Mouse (Mus musculus): ENCODE measurements around the gene Gm17079. TPM values are rescaled to one million over a fixed set of nuclear protein-coding genes. Genes with fewer than 3 reads are reported as not detected.
"Not testable (repeated sequence)": the region's sequence is repeated elsewhere in the genome, so short reads cannot be mapped to it uniquely, and the experiment has no call there.

The Gm17079 gene
- total RNA-seq (2014; fragmentation: Nextera tagmentation) (not detected in 2 replicates), total RNA-seq (2017) (0.27 TPM in 1 of 2 replicates, not detected in the other), polyA plus RNA-seq (2012) (not detected in 2 replicates)

DNA sequence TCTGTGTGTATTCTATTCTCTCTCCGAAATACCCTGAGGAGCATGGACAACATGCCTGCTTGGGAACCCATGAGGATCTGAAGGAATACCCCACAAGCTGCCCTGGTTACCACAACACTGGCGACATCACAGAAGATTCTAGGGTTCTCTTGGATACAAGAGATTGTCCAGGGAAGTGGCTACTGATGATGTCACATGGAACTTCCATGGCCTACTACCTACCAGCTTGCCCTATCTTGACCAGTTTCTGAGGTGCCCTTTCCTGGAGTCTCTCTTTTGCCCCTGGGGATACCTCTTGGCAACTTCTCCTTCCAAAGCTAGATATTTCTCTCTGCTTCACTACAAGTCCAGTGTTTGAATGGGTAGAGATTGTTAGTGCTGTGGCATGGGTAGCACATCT is at the start of gene Gm17079:
Gene Gm17079, minus strand, starts transcription at position 101 of the 400 bp plus-strand sequence.
- H3K4me1 ChIP-seq (ENCODE audit: insufficient read depth, low read depth, low read length); DNase-seq (ENCODE audit: low spot score); ATAC-seq (ENCODE audit: extremely low read depth, insufficient number of reproducible peaks, low FRiP score, poor library complexity, severe bottlenecking): not testable (repeated sequence)

DNA sequence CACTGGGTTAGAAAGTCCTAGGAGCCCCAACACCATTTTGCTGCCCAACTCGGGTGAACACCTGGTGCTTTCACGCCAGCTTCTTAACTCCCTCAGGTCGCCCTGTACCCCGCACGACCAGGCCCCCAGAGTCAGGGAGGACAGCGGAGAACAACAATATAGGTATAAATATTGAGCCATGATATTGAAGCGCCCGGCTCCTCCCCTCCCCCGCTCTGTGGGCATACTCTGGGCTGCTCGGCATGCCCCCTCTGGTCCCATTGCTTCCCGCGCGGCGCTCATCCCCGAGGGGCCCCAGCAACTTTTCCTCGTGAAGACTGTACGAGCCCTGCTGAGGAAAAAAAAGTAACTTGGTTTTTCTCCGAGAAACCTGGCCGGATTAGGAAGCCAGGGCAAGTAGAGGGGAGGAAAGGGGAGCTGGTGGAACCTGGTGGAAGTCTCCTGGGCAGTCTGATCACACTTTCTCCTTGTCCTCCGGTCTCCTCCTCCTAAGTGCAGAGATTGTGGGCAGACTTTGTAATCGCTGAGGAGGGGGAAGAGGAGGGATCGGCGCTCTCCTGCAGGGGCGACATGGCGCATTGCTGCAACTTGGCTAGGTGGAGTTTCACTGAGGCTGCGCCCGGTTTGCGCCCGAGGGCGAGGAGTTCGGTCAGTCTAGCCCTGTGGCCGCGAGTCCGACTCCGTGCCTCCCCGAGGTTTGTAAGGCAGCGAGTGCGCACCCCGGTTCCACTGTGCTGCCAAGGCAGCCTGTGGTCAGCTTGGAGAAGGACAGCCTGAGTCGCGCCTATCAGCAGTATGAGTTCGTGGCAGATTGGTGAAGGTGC is 45.3 kb upstream of the Gm17079 start:
- DNase-seq (ENCODE audit: low spot score), result no peak
- Histone ChIP-seq H3K4me1 (ENCODE audit: insufficient read depth, low read depth, low read length) (no peaks in the 10 kb centered on the region), H3K9me3 (replicated peaks) (no peaks in the 10 kb centered on the region), H3K36me3 (replicated peaks) (no peaks in the 10 kb centered on the region), H3K27me3 (ENCODE audit: insufficient read depth, low read length) (no peaks in the 10 kb centered on the region), H3K4me3 (ENCODE audit: low read depth, low read length) (no peak overlapping the region)
- TF ChIP-seq GATA1 (IDR thresholded peaks at IDR 0.05; ENCODE audit: borderline replicate concordance, low read length), result no peak
- no peak for ATAC-seq (ENCODE audit: extremely low read depth, insufficient number of reproducible peaks, low FRiP score, poor library complexity, severe bottlenecking)

More for the DNA sequence above, at the start of gene Gm17079:
- H3K36me3 ChIP-seq (replicated peaks); H3K27me3 ChIP-seq (ENCODE audit: insufficient read depth, low read length); H3K4me3 ChIP-seq (ENCODE audit: low read depth, low read length); H3K9me3 ChIP-seq (replicated peaks): not testable (repeated sequence)

GRCm38 (mm10) chr14:51739150-51739993 is 44.1 kb upstream of the Gm17079 start:
- no peak for DNase-seq (ENCODE audit: low spot score)
- TF ChIP-seq POLR2AphosphoS5 (IDR thresholded peaks at IDR 0.05; ENCODE audit: insufficient replicate concordance, low read depth, low read length) (no peak), CTCF (IDR thresholded peaks at IDR 0.05; ENCODE audit: low read depth, low read length) (no peak), GATA1 (IDR thresholded peaks at IDR 0.05; ENCODE audit: borderline replicate concordance, low read length) (no peak), GATA2 (IDR thresholded peaks at IDR 0.05; ENCODE audit: borderline replicate concordance, low read depth, low read length) (no peak), TAL1 (conservative IDR thresholded peaks at IDR 0.05; ENCODE audit: low read depth, low read length) (no peak)

DNA sequence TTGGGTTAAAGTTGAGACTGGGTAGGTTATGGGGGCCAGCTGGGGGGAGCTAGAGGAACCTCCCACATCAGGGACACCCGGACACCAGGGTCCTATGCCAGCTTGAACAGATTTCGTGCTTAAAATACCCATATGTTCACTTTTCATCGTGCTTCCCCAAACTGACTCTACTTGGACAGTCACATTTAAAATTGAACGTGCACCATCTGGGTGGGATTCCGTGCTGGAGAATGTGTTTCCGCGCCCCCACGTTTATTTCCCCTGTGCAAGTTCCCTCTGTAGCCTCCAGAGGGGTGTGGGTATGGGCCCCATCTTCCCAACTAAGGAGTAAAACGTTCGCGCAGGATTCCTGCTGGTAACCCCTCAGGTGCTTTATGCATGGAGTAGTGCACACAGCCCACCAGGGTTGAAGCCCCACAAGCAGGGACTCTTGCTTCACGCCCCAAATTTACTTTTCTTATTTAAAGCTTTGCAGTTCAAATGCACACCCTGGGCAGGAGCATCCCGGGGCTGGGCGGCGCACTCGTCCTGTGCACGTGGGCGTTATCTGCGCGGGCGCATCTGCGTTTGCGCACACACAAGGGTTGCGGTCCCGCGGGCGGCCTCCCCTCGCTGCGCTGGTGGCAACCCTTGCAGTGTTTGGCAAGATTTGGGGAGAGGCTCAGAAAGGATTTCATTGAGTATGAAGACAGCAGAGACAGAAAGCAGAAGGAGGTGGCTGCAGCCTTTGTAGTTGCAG is 43.3 kb upstream of the Gm17079 start:
- ATAC-seq (ENCODE audit: extremely low read depth, insufficient number of reproducible peaks, low FRiP score, poor library complexity, severe bottlenecking) (no peak), DNase-seq (ENCODE audit: low spot score) (no peak)
- no peaks in the 10 kb centered on the region for H3K9me3 ChIP-seq (replicated peaks)
- H3K27me3 ChIP-seq (ENCODE audit: insufficient read depth, low read length), result no peaks in the 10 kb centered on the region
- H3K4me3 ChIP-seq (ENCODE audit: low read depth, low read length), result no peak overlapping the region
- H3K36me3 ChIP-seq (replicated peaks), result no peaks in the 10 kb centered on the region
- TF ChIP-seq POLR2AphosphoS5 (IDR thresholded peaks at IDR 0.05; ENCODE audit: insufficient replicate concordance, low read depth, low read length) (no peak), GATA1 (IDR thresholded peaks at IDR 0.05; ENCODE audit: borderline replicate concordance, low read length) (no peak), CTCF (IDR thresholded peaks at IDR 0.05; ENCODE audit: low read depth, low read length) (no peak), TAL1 (conservative IDR thresholded peaks at IDR 0.05; ENCODE audit: low read depth, low read length) (no peak), GATA2 (IDR thresholded peaks at IDR 0.05; ENCODE audit: borderline replicate concordance, low read depth, low read length) (no peak)
- H3K4me1 ChIP-seq (ENCODE audit: insufficient read depth, low read depth, low read length), result no peaks in the 10 kb centered on the region

More at GRCm38 (mm10) chr14:51739150-51739993, 44.1 kb upstream of the Gm17079 start:
- H3K4me1 ChIP-seq (ENCODE audit: insufficient read depth, low read depth, low read length), result no peaks in the 10 kb centered on the region
- H3K9me3 ChIP-seq (replicated peaks), result no peaks in the 10 kb centered on the region
- H3K36me3 ChIP-seq (replicated peaks), result no peaks in the 10 kb centered on the region
- no peak for ATAC-seq (ENCODE audit: extremely low read depth, insufficient number of reproducible peaks, low FRiP score, poor library complexity, severe bottlenecking)
- H3K4me3 ChIP-seq (ENCODE audit: low read depth, low read length), result no peak overlapping the region
- no peaks in the 10 kb centered on the region for H3K27me3 ChIP-seq (ENCODE audit: insufficient read depth, low read length)

- TF ChIP-seq CTCF (IDR thresholded peaks at IDR 0.05; ENCODE audit: low read depth, low read length), result no peak
- TF ChIP-seq POLR2AphosphoS5 (IDR thresholded peaks at IDR 0.05; ENCODE audit: insufficient replicate concordance, low read depth, low read length), result no peak
- no peak for TF ChIP-seq GATA1 (IDR thresholded peaks at IDR 0.05; ENCODE audit: borderline replicate concordance, low read length)
- no peak for TF ChIP-seq GATA2 (IDR thresholded peaks at IDR 0.05; ENCODE audit: borderline replicate concordance, low read depth, low read length)
- TF ChIP-seq TAL1 (conservative IDR thresholded peaks at IDR 0.05; ENCODE audit: low read depth, low read length), result no peak
- no peak for DNase-seq (ENCODE audit: low spot score)
- Histone ChIP-seq H3K9me3 (replicated peaks) (no peaks in the 10 kb centered on the region), H3K4me3 (ENCODE audit: low read depth, low read length) (no peak overlapping the region), H3K4me1 (ENCODE audit: insufficient read depth, low read depth, low read length) (no peaks in the 10 kb centered on the region), H3K36me3 (replicated peaks) (no peaks in the 10 kb centered on the region), H3K27me3 (ENCODE audit: insufficient read depth, low read length) (no peaks in the 10 kb centered on the region)
- no peak for ATAC-seq (ENCODE audit: extremely low read depth, insufficient number of reproducible peaks, low FRiP score, poor library complexity, severe bottlenecking)
These were observed 42.7 kb upstream of the Gm17079 start for GRCm38 (mm10) chr14:51737967-51738366.

- Histone ChIP-seq H3K4me1 (ENCODE audit: insufficient read depth, low read depth, low read length) (no peaks in the 10 kb centered on the region), H3K9me3 (replicated peaks) (no peaks in the 10 kb centered on the region), H3K36me3 (replicated peaks) (no peaks in the 10 kb centered on the region), H3K4me3 (ENCODE audit: low read depth, low read length) (no peak within 1 kb of the TSS), H3K27me3 (ENCODE audit: insufficient read depth, low read length) (no peaks in the 10 kb centered on the region)
- no peak for TF ChIP-seq TAL1 (conservative IDR thresholded peaks at IDR 0.05; ENCODE audit: low read depth, low read length)
- TF ChIP-seq CTCF (IDR thresholded peaks at IDR 0.05; ENCODE audit: low read depth, low read length), result no peak
- no peak for TF ChIP-seq GATA1 (IDR thresholded peaks at IDR 0.05; ENCODE audit: borderline replicate concordance, low read length)
- TF ChIP-seq GATA2 (IDR thresholded peaks at IDR 0.05; ENCODE audit: borderline replicate concordance, low read depth, low read length), result no peak
- TF ChIP-seq POLR2AphosphoS5 (IDR thresholded peaks at IDR 0.05; ENCODE audit: insufficient replicate concordance, low read depth, low read length), result no peak
- DNase-seq (ENCODE audit: low spot score) (no peak), ATAC-seq (ENCODE audit: extremely low read depth, insufficient number of reproducible peaks, low FRiP score, poor library complexity, severe bottlenecking) (no peak)
These were observed 21.8 kb upstream of the Gm17079 start, which contains the start of gene Gm5800 for GRCm38 (mm10) chr14:51717083-51717482. TSS of gene Gm5800 (minus strand) at chr14:51717183.
